Mouse (Mus musculus): ENCODE results near the gene Wnt11. TPM values are rescaled to one million over a fixed set of nuclear protein-coding genes. Genes with fewer than 3 reads are reported as not detected.

Gene Wnt11
- polyA plus RNA-seq, 1 experiment from 2014 or later: 4.2 TPM

DNA sequence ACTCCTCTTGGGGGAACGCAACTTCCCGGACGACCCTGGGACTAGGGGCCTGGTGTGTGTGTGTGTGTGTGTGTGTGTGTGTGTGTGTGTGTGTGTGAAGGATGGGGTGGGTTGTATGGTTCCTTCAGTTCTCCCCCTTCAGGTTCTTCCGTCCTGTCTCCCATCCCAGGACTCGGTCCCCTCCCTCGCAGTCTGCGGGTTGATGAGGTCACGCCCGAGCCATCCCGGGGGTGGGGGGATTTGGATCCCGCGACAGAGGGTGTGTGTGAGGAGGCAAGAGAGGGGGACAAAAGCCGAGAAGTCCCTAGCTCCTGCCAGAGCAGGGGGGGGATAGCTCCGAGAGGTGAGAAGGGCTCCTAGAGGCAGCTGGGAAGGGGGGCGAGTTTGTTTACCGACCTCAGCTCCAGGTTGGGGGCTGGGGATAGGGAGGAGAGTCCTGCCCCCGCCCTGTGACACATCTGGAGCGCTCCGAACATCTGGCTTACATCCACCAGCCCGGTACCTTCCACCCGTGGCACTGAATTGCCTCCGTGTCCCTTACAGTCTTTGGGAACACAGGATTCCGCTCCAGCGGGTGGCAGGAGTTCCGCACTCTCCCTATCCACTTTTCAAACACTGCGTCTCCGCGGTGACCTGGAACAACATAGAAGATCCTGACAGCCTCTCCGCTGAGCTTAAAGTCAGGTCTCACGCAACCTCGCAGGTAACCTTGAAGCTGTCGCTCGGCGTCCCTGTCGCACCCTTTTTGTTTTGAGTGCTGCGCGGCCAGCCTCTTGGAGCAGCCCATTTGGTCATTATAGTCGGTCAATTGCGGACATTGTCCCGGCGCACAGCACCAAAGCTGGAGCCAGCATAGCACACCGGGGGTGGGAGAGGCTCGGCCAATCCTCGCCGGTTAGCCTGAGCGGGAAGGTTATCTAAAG lies 868 bp downstream of the Wnt11 start:
- Histone ChIP-seq H3K9ac (replicated peaks; ENCODE audit: low read length) (peak overlapping the region; percentile 43), H3K9me3 (replicated peaks; ENCODE audit: control insufficient read depth, low read length) (no peaks in the 10 kb centered on the region), H3K36me3 (replicated peaks; ENCODE audit: control insufficient read depth, insufficient read depth, low read depth, low read length) (no peaks in the 10 kb centered on the region), H3K27me3 (ENCODE audit: control insufficient read depth, insufficient read depth, low read length) (peaks cover 66% of the 10 kb centered on the region), H3K4me2 (ENCODE audit: low read depth, low read length) (peak overlapping the region; percentile 97), H3K4me1 (ENCODE audit: control insufficient read depth, insufficient read depth, low read length) (no peaks in the 10 kb centered on the region; the same call in none of the 2 replicates), H3K4me3 (ENCODE audit: low read depth, low read length) (peak overlapping the region; percentile 47), H3K27ac (replicated peaks; ENCODE audit: low read depth, low read length) (no peak overlapping the region)
- ATAC-seq (replicated peaks; ENCODE audit: insufficient number of reproducible peaks, low FRiP score, low TSS enrichment, low read depth): no peak
- peak; percentile 28 for DNase-seq (ENCODE audit: low spot score)
- WGBS: under 1% methylated on average over 45 of the region's 46 CpGs

DNA sequence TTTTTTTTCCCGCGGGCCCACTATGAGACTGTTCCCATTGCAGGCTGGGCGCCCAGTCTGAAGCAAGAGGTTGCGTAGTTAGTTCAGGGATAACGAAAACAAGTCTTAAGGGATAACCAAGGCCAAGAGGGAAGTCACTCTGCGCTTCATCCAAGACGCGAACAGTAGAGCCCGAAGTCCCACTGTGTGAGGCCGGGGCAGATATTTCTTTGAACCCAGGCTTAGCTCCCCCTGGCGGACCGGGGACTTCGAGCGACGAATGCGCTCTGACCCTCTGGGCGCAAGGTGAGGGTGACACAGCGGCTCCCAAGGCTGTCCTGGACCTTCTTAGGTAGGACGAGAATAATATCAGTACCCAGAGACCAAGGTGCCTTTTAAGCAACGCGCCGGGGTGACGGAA lies 1.7 kb downstream of the Wnt11 start:
- DNase-seq (ENCODE audit: low spot score): peak; percentile 76
- H3K9ac ChIP-seq (replicated peaks; ENCODE audit: low read length): no peak overlapping the region; the same call in 1 of the 2 replicates
- H3K4me1 ChIP-seq (ENCODE audit: control insufficient read depth, insufficient read depth, low read length): no peaks in the 10 kb centered on the region; the same call in none of the 2 replicates
- H3K4me3 ChIP-seq (ENCODE audit: low read depth, low read length): peak overlapping the region; percentile 47
- H3K27ac ChIP-seq (replicated peaks; ENCODE audit: low read depth, low read length): no peak overlapping the region
- peaks cover 70% of the 10 kb centered on the region for H3K27me3 ChIP-seq (ENCODE audit: control insufficient read depth, insufficient read depth, low read length)
- under 1% methylated on average over 23 of the region's 23 CpGs for WGBS
- H3K9me3 ChIP-seq (replicated peaks; ENCODE audit: control insufficient read depth, low read length): no peaks in the 10 kb centered on the region
- no peaks in the 10 kb centered on the region for H3K36me3 ChIP-seq (replicated peaks; ENCODE audit: control insufficient read depth, insufficient read depth, low read depth, low read length)
- peak overlapping the region; percentile 97 for H3K4me2 ChIP-seq (ENCODE audit: low read depth, low read length)
- ATAC-seq (replicated peaks; ENCODE audit: insufficient number of reproducible peaks, low FRiP score, low TSS enrichment, low read depth): no peak

- peak; percentile 90 for DNase-seq (ENCODE audit: low spot score)
- 0% methylated on average over 17 of the region's 17 CpGs for WGBS
- peak; percentile 24; the same call in 1 of the 2 replicates for ATAC-seq (replicated peaks; ENCODE audit: insufficient number of reproducible peaks, low FRiP score, low TSS enrichment, low read depth)
- H3K4me1 ChIP-seq (ENCODE audit: control insufficient read depth, insufficient read depth, low read length): peaks cover 3% of the 10 kb centered on the region
- H3K27me3 ChIP-seq (ENCODE audit: control insufficient read depth, insufficient read depth, low read length): peaks cover 62% of the 10 kb centered on the region
- H3K27ac ChIP-seq (replicated peaks; ENCODE audit: low read depth, low read length): no peak overlapping the region
- no peaks in the 10 kb centered on the region for H3K9me3 ChIP-seq (replicated peaks; ENCODE audit: control insufficient read depth, low read length)
- no peaks in the 10 kb centered on the region for H3K36me3 ChIP-seq (replicated peaks; ENCODE audit: control insufficient read depth, insufficient read depth, low read depth, low read length)
- no peak overlapping the region for H3K9ac ChIP-seq (replicated peaks; ENCODE audit: low read length)
- H3K4me3 ChIP-seq (ENCODE audit: low read depth, low read length): peak overlapping the region; percentile 43
- H3K4me2 ChIP-seq (ENCODE audit: low read depth, low read length): peak overlapping the region; percentile 86
Measured at GRCm38 (mm10) chr7:98837901-98838300, 3.0 kb downstream of the Wnt11 start.

DNA sequence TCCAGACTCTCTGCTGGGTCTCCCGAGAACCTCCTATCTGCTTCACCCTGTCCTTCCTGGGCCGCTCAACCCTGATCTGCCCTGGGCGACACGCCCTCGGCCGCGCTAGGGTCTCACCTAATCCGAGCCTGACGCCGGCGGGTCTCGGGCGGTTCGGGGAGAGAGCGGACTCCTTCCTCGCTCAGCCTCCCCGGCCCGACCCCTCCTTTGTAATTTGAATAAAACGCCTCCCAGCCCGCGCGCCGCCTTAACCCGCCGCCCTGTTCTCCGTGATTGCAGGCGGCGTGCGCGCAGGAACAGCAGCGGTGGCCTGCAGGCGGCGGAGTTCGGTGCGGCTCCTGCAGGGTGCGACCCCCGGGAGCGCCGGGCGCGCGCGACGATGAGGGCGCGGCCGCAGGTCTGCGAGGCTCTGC lies 3.8 kb downstream of the Wnt11 start:
- H3K36me3 ChIP-seq (replicated peaks; ENCODE audit: control insufficient read depth, insufficient read depth, low read depth, low read length): no peaks in the 10 kb centered on the region
- ATAC-seq (replicated peaks; ENCODE audit: insufficient number of reproducible peaks, low FRiP score, low TSS enrichment, low read depth) (peak; percentile 44), DNase-seq (ENCODE audit: low spot score) (peak; percentile 80)
- peak overlapping the region; percentile 86 for H3K4me2 ChIP-seq (ENCODE audit: low read depth, low read length)
- under 1% methylated on average over 48 of the region's 48 CpGs for WGBS
- H3K4me1 ChIP-seq (ENCODE audit: control insufficient read depth, insufficient read depth, low read length): peaks cover 7% of the 10 kb centered on the region
- H3K27me3 ChIP-seq (ENCODE audit: control insufficient read depth, insufficient read depth, low read length): peaks cover 55% of the 10 kb centered on the region
- H3K27ac ChIP-seq (replicated peaks; ENCODE audit: low read depth, low read length): no peak overlapping the region
- H3K9ac ChIP-seq (replicated peaks; ENCODE audit: low read length): peak overlapping the region; percentile 55
- no peaks in the 10 kb centered on the region for H3K9me3 ChIP-seq (replicated peaks; ENCODE audit: control insufficient read depth, low read length)
- H3K4me3 ChIP-seq (ENCODE audit: low read depth, low read length): peak overlapping the region; percentile 43

- no peaks in the 10 kb centered on the region for H3K9me3 ChIP-seq (replicated peaks; ENCODE audit: control insufficient read depth, low read length)
- H3K9ac ChIP-seq (replicated peaks; ENCODE audit: low read length): no peak overlapping the region
- H3K4me1 ChIP-seq (ENCODE audit: control insufficient read depth, insufficient read depth, low read length): peaks cover 10% of the 10 kb centered on the region
- H3K4me2 ChIP-seq (ENCODE audit: low read depth, low read length): peak overlapping the region; percentile 86
- peak overlapping the region; percentile 43 for H3K4me3 ChIP-seq (ENCODE audit: low read depth, low read length)
- peaks cover 50% of the 10 kb centered on the region for H3K27me3 ChIP-seq (ENCODE audit: control insufficient read depth, insufficient read depth, low read length)
- WGBS: 3% methylated on average over 12 of the region's 12 CpGs
- ATAC-seq (replicated peaks; ENCODE audit: insufficient number of reproducible peaks, low FRiP score, low TSS enrichment, low read depth): no peak
- DNase-seq (ENCODE audit: low spot score): no peak
- no peak overlapping the region for H3K27ac ChIP-seq (replicated peaks; ENCODE audit: low read depth, low read length)
- H3K36me3 ChIP-seq (replicated peaks; ENCODE audit: control insufficient read depth, insufficient read depth, low read depth, low read length): no peaks in the 10 kb centered on the region
Measured at GRCm38 (mm10) chr7:98839312-98839711, 4.4 kb downstream of the Wnt11 start.

GRCm38 (mm10) chr7:98840771-98841170 lies 5.9 kb downstream of the Wnt11 start:
- peaks cover 10% of the 10 kb centered on the region for H3K4me1 ChIP-seq (ENCODE audit: control insufficient read depth, insufficient read depth, low read length)

GRCm38 (mm10) chr7:98841802-98842201 lies 6.9 kb downstream of the Wnt11 start:
- Histone ChIP-seq H3K4me3 (ENCODE audit: low read depth, low read length) (no peak overlapping the region), H3K9me3 (replicated peaks; ENCODE audit: control insufficient read depth, low read length) (no peaks in the 10 kb centered on the region), H3K27me3 (ENCODE audit: control insufficient read depth, insufficient read depth, low read length) (peaks cover 27% of the 10 kb centered on the region), H3K27ac (replicated peaks; ENCODE audit: low read depth, low read length) (no peak overlapping the region), H3K9ac (replicated peaks; ENCODE audit: low read length) (no peak overlapping the region), H3K36me3 (replicated peaks; ENCODE audit: control insufficient read depth, insufficient read depth, low read depth, low read length) (no peaks in the 10 kb centered on the region), H3K4me2 (ENCODE audit: low read depth, low read length) (no peak overlapping the region), H3K4me1 (ENCODE audit: control insufficient read depth, insufficient read depth, low read length) (peaks cover 10% of the 10 kb centered on the region)
- ATAC-seq (replicated peaks; ENCODE audit: insufficient number of reproducible peaks, low FRiP score, low TSS enrichment, low read depth) (no peak), DNase-seq (ENCODE audit: low spot score) (peak; percentile 50)
- 27% methylated on average over 3 of the region's 3 CpGs for WGBS

More at GRCm38 (mm10) chr7:98840771-98841170, 5.9 kb downstream of the Wnt11 start:
- ATAC-seq (replicated peaks; ENCODE audit: insufficient number of reproducible peaks, low FRiP score, low TSS enrichment, low read depth): no peak
- Histone ChIP-seq H3K36me3 (replicated peaks; ENCODE audit: control insufficient read depth, insufficient read depth, low read depth, low read length) (no peaks in the 10 kb centered on the region), H3K9me3 (replicated peaks; ENCODE audit: control insufficient read depth, low read length) (no peaks in the 10 kb centered on the region), H3K27me3 (ENCODE audit: control insufficient read depth, insufficient read depth, low read length) (peaks cover 37% of the 10 kb centered on the region), H3K4me3 (ENCODE audit: low read depth, low read length) (no peak overlapping the region), H3K4me2 (ENCODE audit: low read depth, low read length) (no peak overlapping the region), H3K27ac (replicated peaks; ENCODE audit: low read depth, low read length) (no peak overlapping the region), H3K9ac (replicated peaks; ENCODE audit: low read length) (no peak overlapping the region)
- no peak for DNase-seq (ENCODE audit: low spot score)
- 17% methylated on average over 3 of the region's 3 CpGs for WGBS

GRCm38 (mm10) chr7:98842997-98843396 lies 8.1 kb downstream of the Wnt11 start:
- 79% methylated on average over 3 of the region's 3 CpGs for WGBS
- peaks cover 18% of the 10 kb centered on the region for H3K27me3 ChIP-seq (ENCODE audit: control insufficient read depth, insufficient read depth, low read length)
- no peak overlapping the region for H3K9ac ChIP-seq (replicated peaks; ENCODE audit: low read length)
- H3K4me3 ChIP-seq (ENCODE audit: low read depth, low read length): no peak overlapping the region
- H3K9me3 ChIP-seq (replicated peaks; ENCODE audit: control insufficient read depth, low read length): no peaks in the 10 kb centered on the region
- no peaks in the 10 kb centered on the region for H3K36me3 ChIP-seq (replicated peaks; ENCODE audit: control insufficient read depth, insufficient read depth, low read depth, low read length)
- DNase-seq (ENCODE audit: low spot score) (no peak), ATAC-seq (replicated peaks; ENCODE audit: insufficient number of reproducible peaks, low FRiP score, low TSS enrichment, low read depth) (no peak)
- H3K27ac ChIP-seq (replicated peaks; ENCODE audit: low read depth, low read length): no peak overlapping the region
- H3K4me1 ChIP-seq (ENCODE audit: control insufficient read depth, insufficient read depth, low read length): peaks cover 10% of the 10 kb centered on the region
- no peak overlapping the region for H3K4me2 ChIP-seq (ENCODE audit: low read depth, low read length)

Data from embryonic facial prominence, embryonic 11.5 days (tissue).